Mouse (Mus musculus): ENCODE data around the gene Tarbp1.

- no peak for TF ChIP-seq CTCF (IDR thresholded peaks at IDR 0.05; ENCODE audit: low read depth)
- no peak for TF ChIP-seq EP300 (IDR thresholded peaks at IDR 0.05; ENCODE audit: low read depth)
These were observed 44.6 kb upstream of the Tarbp1 start for GRCm38 (mm10) chr8:126519447-126519975.

All from heart, postnatal 0 days (tissue).